Mouse (Mus musculus): Measurements from ENCODE around the gene Ghrhr. TPM values are rescaled to one million over a fixed set of nuclear protein-coding genes. Genes with fewer than 3 reads are reported as not detected.

Gene Ghrhr
- polyA plus RNA-seq, 1 experiment from 2014 or later, result not detected

DNA sequence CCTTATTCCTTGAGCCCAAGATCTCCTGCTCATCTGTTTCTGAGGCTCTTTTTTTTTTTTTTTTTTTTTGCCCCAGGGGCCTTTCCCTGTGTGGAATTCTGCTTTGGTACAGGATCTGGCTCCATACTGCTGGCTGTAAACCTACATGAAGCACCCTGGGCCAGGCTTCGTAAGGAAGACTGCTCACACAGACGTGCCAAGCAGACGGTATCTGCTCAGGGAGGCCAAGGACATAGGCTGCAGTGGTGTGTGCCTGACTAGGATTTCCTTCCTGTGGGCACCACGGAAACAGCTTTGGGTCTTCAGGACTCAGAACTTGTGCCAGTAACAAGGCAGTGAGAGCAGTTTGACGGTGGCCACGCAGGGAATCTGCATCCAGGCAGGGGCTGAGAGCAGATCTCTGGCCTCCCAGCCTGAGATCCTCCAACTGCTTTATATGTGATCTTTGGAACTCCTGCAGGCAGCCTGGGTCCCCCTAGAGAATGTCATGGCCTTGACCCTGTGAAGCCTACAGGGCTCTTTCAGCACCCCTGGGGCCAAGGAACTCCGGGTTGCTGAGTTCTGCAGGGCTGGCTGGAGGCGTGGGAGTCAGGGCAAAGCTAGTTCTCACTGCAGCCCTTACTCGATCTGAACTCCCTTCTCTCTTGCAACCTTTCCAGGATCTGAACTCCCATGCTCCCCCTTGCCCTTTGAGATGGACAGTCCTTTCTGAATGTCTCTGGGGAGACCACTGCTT lies 26.1 kb downstream of the Ghrhr start:
- Histone ChIP-seq H3K36me3 (no peaks in the 10 kb centered on the region), H3K4me2 (no peak overlapping the region), H3K4me3 (no peak overlapping the region), H3K9me3 (no peaks in the 10 kb centered on the region), H3K4me1 (peaks cover 5% of the 10 kb centered on the region; the same call in 1 of the 2 replicates), H3K27ac (no peak overlapping the region), H3K9ac (no peak overlapping the region), H3K27me3 (no peaks in the 10 kb centered on the region)
- 61% methylated on average over 9 of the region's 9 CpGs for WGBS
- no peak for ATAC-seq (ENCODE audit: insufficient number of reproducible peaks, low FRiP score, low TSS enrichment, low read depth)

DNA sequence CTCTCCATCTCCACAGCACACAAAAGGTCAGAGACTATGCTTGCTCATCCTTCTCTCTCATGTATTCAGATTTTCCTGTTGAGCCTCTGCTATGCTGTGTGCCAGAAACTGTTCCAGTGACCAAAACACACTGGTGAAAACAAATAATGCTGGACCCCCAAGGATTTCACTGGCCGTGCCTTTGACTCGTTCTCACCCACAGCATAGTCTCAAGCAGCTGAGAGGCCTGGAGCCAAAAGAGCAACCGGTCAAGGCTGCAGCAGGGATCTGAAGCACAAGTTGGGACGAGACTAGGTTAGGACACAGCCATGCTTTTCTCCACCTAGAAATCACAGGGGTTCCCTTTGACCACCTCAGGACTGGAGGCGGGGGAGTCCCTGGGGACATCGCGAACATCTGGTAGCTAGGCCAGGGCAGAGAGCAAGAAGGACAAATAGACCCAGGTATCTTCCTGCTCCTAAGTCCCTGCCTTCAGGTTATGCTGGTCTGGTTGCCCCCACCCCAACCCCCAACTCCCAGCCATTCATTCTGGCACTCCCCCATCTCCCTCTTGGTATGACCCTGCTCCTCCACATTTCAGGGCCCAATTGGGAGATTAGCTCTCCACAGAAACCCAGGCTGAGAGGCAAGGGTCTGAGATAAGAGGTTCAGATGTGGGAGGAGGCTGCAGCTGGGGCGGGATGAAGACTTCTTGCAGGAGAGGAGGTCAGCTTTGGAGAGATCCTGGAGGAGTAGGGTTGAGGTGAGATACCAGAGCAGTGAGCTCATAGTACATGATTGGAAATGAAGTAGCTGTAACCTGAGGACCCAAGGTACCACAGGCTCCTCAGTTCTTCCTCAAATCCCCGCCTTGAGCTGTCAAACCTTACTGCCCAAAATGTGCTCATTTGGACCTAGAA lies 27.6 kb downstream of the Ghrhr start:
- no peak overlapping the region for H3K27ac ChIP-seq
- H3K9ac ChIP-seq, result no peak overlapping the region
- H3K4me2 ChIP-seq, result no peak overlapping the region
- no peaks in the 10 kb centered on the region for H3K27me3 ChIP-seq
- 75% methylated on average over 9 of the region's 9 CpGs for WGBS
- H3K9me3 ChIP-seq, result no peaks in the 10 kb centered on the region
- no peaks in the 10 kb centered on the region for H3K36me3 ChIP-seq
- H3K4me1 ChIP-seq, result peaks cover 5% of the 10 kb centered on the region; the same call in 1 of the 2 replicates
- no peak for ATAC-seq (ENCODE audit: insufficient number of reproducible peaks, low FRiP score, low TSS enrichment, low read depth)
- no peak overlapping the region for H3K4me3 ChIP-seq

DNA sequence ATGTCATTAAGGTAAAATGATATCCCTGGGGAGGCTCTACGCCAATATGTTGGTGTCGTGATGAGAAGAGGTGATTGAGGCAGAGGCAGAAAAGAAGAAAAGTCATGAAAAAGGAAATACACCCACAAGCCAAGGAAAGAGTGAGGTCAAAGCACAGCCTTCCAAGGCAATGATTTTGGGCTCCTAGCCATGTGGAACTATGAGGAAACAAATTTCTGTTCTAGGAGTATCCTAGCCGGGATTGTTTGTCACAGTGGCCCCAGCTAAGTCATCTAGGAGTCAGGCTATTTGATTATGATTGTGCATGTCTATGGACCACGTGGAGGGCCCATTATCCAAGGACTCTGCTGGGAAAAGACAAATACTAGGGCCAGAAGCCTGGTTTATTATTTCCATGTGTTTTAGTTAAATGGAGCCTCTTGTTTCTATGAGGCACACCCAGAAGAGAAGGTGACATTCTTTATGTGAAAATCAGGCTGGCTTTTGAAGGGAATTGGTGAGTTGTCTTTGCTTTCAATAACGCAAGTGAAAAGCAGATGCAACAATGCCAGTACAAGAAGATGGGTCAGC lies 28.4 kb downstream of the Ghrhr start:
- 49% methylated on average over 5 of the region's 5 CpGs for WGBS
- Histone ChIP-seq H3K4me2 (no peak overlapping the region), H3K9ac (no peak overlapping the region), H3K4me3 (no peak overlapping the region), H3K27ac (no peak overlapping the region), H3K4me1 (peaks cover 5% of the 10 kb centered on the region; the same call in 1 of the 2 replicates), H3K27me3 (no peaks in the 10 kb centered on the region), H3K9me3 (no peaks in the 10 kb centered on the region), H3K36me3 (no peaks in the 10 kb centered on the region)
- no peak for ATAC-seq (ENCODE audit: insufficient number of reproducible peaks, low FRiP score, low TSS enrichment, low read depth)

DNA sequence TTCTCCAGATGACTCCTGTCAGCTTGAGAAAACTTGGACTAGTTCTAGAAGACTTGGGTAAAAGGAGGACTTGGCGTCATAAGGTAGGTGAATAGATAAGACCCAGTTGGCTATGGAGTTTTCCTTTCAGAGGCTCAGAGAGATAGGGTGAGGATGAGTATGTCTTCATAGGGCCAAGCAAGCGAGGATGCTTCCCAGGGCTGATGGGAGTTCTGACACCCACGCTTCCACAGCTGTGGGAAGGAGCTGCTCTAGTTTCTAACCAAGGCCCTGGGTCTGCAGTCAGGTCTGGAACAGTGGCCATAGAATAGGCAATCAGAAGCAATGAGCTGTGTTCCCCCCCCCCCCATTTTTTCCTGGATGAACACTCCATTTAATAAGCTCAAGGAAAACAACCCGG lies 31.2 kb downstream of the Ghrhr start:
- Histone ChIP-seq H3K4me1 (peaks cover 9% of the 10 kb centered on the region), H3K4me3 (no peak overlapping the region)
- WGBS, result 72% methylated on average over 4 of the region's 4 CpGs

DNA sequence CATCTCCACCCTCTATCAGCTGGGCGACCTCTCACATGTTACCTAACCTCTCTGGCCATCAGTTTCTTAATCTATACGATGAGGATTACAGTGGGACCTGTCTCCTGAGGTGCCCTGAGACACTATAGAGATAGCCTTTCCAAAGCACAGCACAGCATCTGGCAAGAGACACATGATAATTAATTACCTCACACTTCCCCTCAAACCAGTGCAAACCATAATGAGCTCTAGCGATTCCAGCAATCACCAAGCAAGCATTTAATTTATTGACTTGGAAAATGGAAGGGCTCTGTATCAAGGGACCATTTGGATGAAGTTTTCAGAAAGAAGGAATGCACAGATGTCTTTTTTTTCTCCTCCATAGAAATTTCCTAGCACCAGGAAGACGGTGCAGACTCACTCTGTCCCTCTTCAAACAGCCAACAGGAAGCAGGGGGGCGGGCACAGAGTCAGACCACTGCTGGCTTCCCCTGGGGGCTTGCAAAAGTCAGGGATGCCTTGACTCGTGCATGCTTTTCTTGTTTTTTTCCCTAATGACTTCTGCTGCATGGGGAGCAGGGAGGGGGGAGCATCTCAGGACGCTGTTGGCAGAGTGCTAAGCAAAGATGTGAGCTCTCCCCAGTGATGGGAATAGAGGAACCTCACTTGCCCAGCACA lies 34.2 kb downstream of the Ghrhr start:
- 23% methylated on average over 7 of the region's 7 CpGs for WGBS
- H3K9me3 ChIP-seq, result no peaks in the 10 kb centered on the region
- peaks cover 9% of the 10 kb centered on the region for H3K4me1 ChIP-seq
- no peak overlapping the region for H3K4me3 ChIP-seq
- no peak overlapping the region for H3K9ac ChIP-seq
- H3K27me3 ChIP-seq, result no peaks in the 10 kb centered on the region
- H3K27ac ChIP-seq, result no peak overlapping the region
- ATAC-seq (ENCODE audit: insufficient number of reproducible peaks, low FRiP score, low TSS enrichment, low read depth), result no peak
- no peaks in the 10 kb centered on the region for H3K36me3 ChIP-seq
- H3K4me2 ChIP-seq, result no peak overlapping the region

More for the DNA sequence above, 31.2 kb downstream of the Ghrhr start:
- H3K27me3 ChIP-seq, result no peaks in the 10 kb centered on the region
- H3K9me3 ChIP-seq, result no peaks in the 10 kb centered on the region
- H3K9ac ChIP-seq, result no peak overlapping the region
- ATAC-seq (ENCODE audit: insufficient number of reproducible peaks, low FRiP score, low TSS enrichment, low read depth), result no peak
- no peak overlapping the region for H3K4me2 ChIP-seq
- H3K36me3 ChIP-seq, result no peaks in the 10 kb centered on the region
- H3K27ac ChIP-seq, result no peak overlapping the region

DNA sequence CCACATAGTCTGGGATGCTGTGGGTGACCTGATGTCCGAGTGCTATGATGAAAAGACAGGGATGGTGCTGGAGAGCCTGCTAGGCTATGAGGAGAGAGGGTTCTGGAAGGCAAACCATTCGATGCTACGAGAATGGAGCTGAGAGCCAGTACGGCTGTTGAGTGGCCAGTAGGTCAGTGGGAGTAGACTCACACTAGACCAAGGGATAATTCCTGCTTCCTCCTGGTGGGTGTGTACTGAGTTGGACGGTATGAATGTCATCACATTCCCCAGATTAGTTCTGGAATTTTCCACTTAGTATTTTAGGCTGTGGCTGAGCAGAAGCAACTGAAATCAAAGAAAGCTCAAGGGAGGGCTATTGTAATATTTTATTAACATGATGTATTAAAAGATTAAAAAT lies 34.9 kb downstream of the Ghrhr start:
- Histone ChIP-seq H3K9ac (no peak overlapping the region), H3K27ac (no peak overlapping the region), H3K4me3 (no peak overlapping the region), H3K27me3 (no peaks in the 10 kb centered on the region), H3K4me1 (peaks cover 9% of the 10 kb centered on the region), H3K36me3 (no peaks in the 10 kb centered on the region), H3K9me3 (no peaks in the 10 kb centered on the region), H3K4me2 (no peak overlapping the region)
- ATAC-seq (ENCODE audit: insufficient number of reproducible peaks, low FRiP score, low TSS enrichment, low read depth), result no peak
- WGBS, result 74% methylated on average over 5 of the region's 5 CpGs

DNA sequence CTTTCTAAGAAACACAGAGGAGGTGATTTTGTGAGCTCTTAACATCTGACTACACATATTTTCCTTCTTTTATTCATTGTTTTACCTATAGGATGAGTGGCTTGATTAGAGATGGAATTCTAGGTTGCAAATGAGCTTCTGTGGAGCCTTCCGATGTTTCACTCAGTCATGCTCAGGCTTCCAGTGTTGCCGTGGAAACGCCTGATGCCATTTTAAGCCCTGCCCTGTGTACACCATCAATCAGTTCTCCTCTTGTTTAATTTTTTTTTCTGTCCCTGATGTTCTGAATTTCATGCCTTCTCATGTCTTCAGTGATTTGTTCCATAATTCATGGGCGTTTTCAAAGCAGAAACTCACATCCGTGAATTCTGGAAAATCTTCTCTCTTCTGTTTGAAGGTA lies 40.1 kb downstream of the Ghrhr start:
- Histone ChIP-seq H3K4me1 (no peaks in the 10 kb centered on the region), H3K27ac (no peak overlapping the region), H3K4me2 (no peak overlapping the region), H3K9ac (no peak overlapping the region), H3K4me3 (no peak overlapping the region), H3K9me3 (no peaks in the 10 kb centered on the region), H3K36me3 (no peaks in the 10 kb centered on the region), H3K27me3 (no peaks in the 10 kb centered on the region)
- WGBS, result 81% methylated on average over 5 of the region's 5 CpGs
- no peak for ATAC-seq (ENCODE audit: insufficient number of reproducible peaks, low FRiP score, low TSS enrichment, low read depth)

DNA sequence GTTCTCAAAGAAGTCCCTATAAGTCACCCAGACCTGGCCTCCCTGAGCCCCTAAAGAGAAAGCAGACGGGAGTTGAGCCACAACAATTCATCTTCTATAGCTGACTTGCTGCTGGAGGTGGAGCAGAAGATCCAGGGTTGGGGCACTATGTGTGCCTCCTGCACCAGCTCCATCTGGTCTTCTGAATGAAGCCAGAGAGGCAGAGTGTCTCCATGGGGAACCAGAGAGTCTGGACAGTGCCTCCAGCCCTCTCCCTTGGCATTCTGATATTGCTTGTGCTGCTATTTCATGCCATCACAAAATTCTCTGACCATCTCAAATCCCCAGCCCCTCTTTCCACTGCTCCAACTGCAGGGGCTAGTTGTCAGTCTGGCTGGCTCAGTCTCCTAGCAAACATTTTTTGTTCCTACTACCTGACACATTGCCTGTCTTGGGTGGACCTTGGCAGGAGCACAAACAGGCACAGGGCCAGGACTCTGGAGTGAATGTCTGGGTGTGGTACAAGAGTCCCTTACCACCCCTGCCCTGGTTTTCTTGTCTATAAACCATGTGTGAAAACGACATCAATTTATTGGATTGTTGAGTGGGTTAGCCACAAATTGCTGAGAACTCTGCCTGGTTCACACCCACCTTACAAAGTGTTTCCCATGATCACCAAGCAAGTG lies 42.8 kb downstream of the Ghrhr start:
- H3K36me3 ChIP-seq, result no peaks in the 10 kb centered on the region
- H3K9ac ChIP-seq, result no peak overlapping the region
- H3K4me3 ChIP-seq, result no peak overlapping the region
- no peak for ATAC-seq (ENCODE audit: insufficient number of reproducible peaks, low FRiP score, low TSS enrichment, low read depth)
- no peaks in the 10 kb centered on the region for H3K4me1 ChIP-seq
- no peaks in the 10 kb centered on the region for H3K9me3 ChIP-seq
- no peak overlapping the region for H3K4me2 ChIP-seq
- WGBS, result 38% methylated on average over 2 of the region's 2 CpGs
- H3K27me3 ChIP-seq, result no peaks in the 10 kb centered on the region
- no peak overlapping the region for H3K27ac ChIP-seq

DNA sequence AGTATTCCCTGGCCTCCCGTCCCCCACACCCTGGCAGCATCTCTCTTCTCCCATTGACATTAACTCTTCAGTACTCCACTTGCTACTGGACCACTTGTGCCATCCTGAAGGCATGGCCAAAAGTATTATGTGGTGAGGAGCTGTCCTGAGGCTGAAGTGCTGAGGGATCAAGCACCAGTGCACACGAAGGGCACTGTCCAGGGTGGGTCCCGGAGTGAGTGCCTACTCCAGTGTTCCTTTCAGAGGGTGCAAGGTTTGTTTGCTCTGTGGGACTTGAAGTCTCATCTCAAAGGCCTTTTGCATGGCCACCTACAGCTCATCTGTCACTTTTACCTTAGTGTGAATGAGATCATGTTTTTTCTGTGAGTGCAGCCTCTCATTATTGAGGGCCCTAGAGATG lies 44.3 kb downstream of the Ghrhr start:
- H3K4me1 ChIP-seq, result no peaks in the 10 kb centered on the region
- WGBS, result 63% methylated on average over 3 of the region's 3 CpGs
- no peaks in the 10 kb centered on the region for H3K27me3 ChIP-seq
- no peak overlapping the region for H3K4me2 ChIP-seq
- H3K27ac ChIP-seq, result no peak overlapping the region
- no peaks in the 10 kb centered on the region for H3K36me3 ChIP-seq
- no peaks in the 10 kb centered on the region for H3K9me3 ChIP-seq
- no peak overlapping the region for H3K9ac ChIP-seq
- no peak overlapping the region for H3K4me3 ChIP-seq
- no peak for ATAC-seq (ENCODE audit: insufficient number of reproducible peaks, low FRiP score, low TSS enrichment, low read depth)

DNA sequence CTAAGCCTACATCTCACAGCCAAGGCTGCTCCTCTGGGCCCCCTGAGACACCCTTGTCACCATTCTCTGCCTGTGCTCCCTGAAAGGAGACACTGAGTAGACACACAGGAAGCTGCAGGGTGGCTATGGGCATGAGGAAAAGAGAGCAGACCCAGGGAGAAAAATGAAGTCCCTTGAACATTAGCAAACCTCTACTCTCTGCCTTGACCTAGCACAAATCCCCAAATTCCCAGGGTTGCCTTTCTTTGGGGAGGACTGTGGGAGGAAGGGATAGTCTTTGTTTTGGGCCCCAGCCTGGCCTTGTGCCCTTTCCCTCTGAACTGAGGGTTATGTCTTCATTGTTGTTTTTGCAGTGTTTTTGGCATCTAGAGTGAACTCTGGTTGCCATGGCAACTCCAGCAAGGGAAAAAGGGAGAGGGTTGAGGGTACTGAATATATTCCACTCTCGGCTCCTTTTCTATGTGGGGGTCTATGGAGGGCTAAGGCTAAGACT lies 44.8 kb downstream of the Ghrhr start:
- Histone ChIP-seq H3K36me3 (no peaks in the 10 kb centered on the region), H3K9ac (no peak overlapping the region), H3K27me3 (no peaks in the 10 kb centered on the region), H3K4me3 (no peak overlapping the region), H3K4me2 (no peak overlapping the region), H3K27ac (no peak overlapping the region), H3K4me1 (no peaks in the 10 kb centered on the region), H3K9me3 (no peaks in the 10 kb centered on the region)
- ATAC-seq (ENCODE audit: insufficient number of reproducible peaks, low FRiP score, low TSS enrichment, low read depth), result no peak
- 29% methylated on average over 1 of the region's 1 CpGs for WGBS

DNA sequence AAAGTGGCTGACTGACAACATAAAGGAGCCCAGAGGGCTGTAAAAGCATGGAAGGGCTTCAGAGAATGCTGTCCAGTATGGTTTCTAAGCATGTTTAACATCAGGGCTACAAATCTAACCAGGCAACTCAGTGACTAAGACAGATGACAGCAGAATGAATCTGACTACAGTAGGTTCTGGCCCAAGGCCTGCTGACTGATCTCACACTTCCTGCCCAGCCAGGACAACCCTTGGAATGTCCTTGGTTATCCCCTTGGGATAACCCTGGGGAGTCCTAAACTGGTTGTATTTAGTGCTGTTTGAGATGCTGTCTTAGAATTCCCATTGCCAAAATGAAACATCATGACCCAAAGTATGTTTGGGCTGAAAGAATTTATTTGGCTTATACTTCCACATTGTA lies 56.0 kb downstream of the Ghrhr start:
- Histone ChIP-seq H3K4me2 (no peak overlapping the region), H3K9ac (no peak overlapping the region), H3K27ac (no peak overlapping the region), H3K4me3 (no peak overlapping the region), H3K36me3 (no peaks in the 10 kb centered on the region), H3K9me3 (no peaks in the 10 kb centered on the region), H3K27me3 (no peaks in the 10 kb centered on the region), H3K4me1 (no peaks in the 10 kb centered on the region)
- no peak for ATAC-seq (ENCODE audit: insufficient number of reproducible peaks, low FRiP score, low TSS enrichment, low read depth)
